Mouse (Mus musculus): ENCODE data around the gene Bicd2.

- TF ChIP-seq CTCF (conservative IDR thresholded peaks at IDR 0.05; ENCODE audit: low read length), result no peak
- TF ChIP-seq NANOG (IDR thresholded peaks at IDR 0.05; ENCODE audit: borderline replicate concordance, low read length), result no peak
These were observed 79.6 kb downstream of the Bicd2 start, which contains the start of gene Ippk for GRCm38 (mm10) chr13:49420754-49421605.
